Mouse (Mus musculus) testis, adult 2 months (tissue): Measurements from ENCODE around the gene Adam15.

ENCODE experiments used
- CTCF ChIP-seq: fragments of 200-500 bp; IDR thresholded peaks from 2 replicates; pipeline ENCODE4 v1.5.1; 2012; ENCODE audit warnings: low read depth, mild to moderate bottlenecking, inconsistent platforms, low read length, moderate library complexity; ENCODE audit not compliant: control insufficient read depth, insufficient read depth, insufficient replicate concordance
- POLR2A ChIP-seq: fragments of 200-500 bp; IDR thresholded peaks from 2 replicates; pipeline ENCODE4 v1.6.1; 2012; ENCODE audit warnings: low read depth, mild to moderate bottlenecking, inconsistent platforms, low read length, moderate library complexity; ENCODE audit not compliant: control insufficient read depth

GRCm38 (mm10) chr3:89295685-89296230, 54.0 kb downstream of the Adam15 start:
- no peak for TF ChIP-seq CTCF
- no peak for TF ChIP-seq POLR2A
